Mouse (Mus musculus): ENCODE data around the gene Smtn. TPM values are rescaled to one million over a fixed set of nuclear protein-coding genes. Genes with fewer than 3 reads are reported as not detected.

Smtn gene
- total RNA-seq (2021), result 1 to 10 TPM; 8.2 to 8.9 TPM

GRCm38 (mm10) chr11:3540451-3541085 is at the start of gene Smtn:
Smtn (minus strand) TSS chr11:3540612.
- intact Hi-C loops (cut with DNase I), result no loop called here

GRCm38 (mm10) chr11:3588036-3588672 is 47.7 kb upstream of the Smtn start:
- intact Hi-C loops (cut with DNase I), result no loop called here
- no peak for DNase-seq (ENCODE audit: low spot score in 2 of 2)

More at GRCm38 (mm10) chr11:3540451-3541085, at the start of gene Smtn:
- no peak for DNase-seq (ENCODE audit: low spot score in 2 of 2)

- DNase-seq (ENCODE audit: low spot score in 2 of 2), result no peak
Observed at GRCm38 (mm10) chr11:3587350-3587749, 46.9 kb upstream of the Smtn start.

GRCm38 (mm10) chr11:3585983-3586618 is 45.7 kb upstream of the Smtn start:
- no peak for DNase-seq (ENCODE audit: low spot score in 2 of 2)
- intact Hi-C loops (cut with DNase I), result no loop called here

More at GRCm38 (mm10) chr11:3587350-3587749, 46.9 kb upstream of the Smtn start:
- intact Hi-C loops (cut with DNase I), result no loop called here

- intact Hi-C loops (cut with DNase I), result no loop called here
- DNase-seq (ENCODE audit: low spot score in 2 of 2), result no peak
Observed at GRCm38 (mm10) chr11:3583127-3583526, 42.7 kb upstream of the Smtn start.

GRCm38 (mm10) chr11:3581908-3582307 is 41.5 kb upstream of the Smtn start:
- DNase-seq (ENCODE audit: low spot score in 2 of 2), result no peak
- intact Hi-C loops (cut with DNase I), result no loop called here

DNA sequence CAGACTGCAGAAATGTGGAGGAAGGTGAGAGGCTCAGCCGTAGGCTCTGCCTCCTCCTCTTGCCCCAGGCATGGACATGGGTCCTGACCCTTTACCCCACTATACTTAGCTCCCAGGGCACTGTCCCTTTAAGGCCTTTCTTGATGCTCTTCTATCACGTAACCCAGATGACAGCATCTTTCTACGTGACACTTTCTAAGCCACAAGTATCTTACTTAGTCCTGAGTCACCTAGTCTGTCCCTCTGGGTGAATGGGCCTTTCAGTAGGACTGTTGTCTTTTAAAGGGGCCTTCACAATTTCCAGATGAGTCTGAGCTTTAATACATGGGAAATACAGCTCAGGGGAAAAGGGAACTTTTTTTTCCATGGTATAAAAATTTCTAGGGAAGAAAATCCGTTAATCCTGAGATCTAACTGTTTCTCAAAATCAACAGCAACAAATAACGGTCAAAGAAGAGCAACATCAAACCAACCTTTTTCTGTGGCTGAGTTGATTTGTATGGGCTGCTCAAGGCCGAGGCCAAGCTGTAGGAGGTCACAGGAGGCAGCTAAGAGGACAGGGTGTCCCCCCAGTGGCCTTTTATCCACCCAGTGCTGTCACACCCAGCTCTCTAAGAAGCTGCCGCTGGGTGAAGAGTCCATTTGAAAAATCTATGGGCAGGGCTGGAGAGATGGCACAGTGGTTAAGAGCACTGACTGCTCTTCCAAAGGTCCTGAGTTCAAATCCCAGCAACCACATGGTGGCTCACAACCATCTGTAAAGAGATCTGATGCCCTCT is 40.1 kb upstream of the Smtn start:
- no peak for DNase-seq (ENCODE audit: low spot score in 2 of 2)

DNA sequence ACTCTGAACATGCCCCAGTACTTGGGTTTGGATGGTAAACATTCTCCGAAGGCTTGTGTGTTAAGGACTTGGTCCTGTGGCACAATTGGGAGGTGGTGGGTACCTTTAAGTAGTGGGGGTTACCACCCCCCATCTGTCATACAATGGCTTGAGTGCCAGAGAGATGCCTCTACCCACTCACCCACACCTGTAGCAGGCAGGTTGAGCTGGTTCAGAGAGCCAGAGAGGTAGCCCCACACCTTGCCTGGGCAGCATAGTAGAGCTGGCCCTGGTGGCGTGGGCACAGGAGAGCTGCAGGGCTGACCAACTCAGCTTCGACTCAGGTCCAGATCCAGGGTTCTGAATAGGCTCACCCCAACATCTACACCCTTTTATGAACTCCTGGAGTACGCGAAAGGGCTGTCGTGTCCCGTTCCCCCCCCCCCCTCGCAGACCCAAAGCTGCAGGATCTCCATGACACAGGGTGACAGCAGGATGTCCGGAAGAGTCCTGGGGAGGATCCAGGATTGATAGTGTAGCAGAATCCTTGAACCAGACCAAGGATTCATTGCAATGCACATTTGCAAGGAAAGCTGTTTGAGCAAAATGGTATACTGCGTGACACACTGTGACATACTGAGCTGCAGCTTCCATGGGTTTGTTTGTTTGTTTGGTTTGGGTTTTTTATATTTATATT is 37.8 kb upstream of the Smtn start:
- no peak for DNase-seq (ENCODE audit: low spot score in 2 of 2)
- intact Hi-C loops (cut with DNase I), result no loop called here

More for the DNA sequence above, 40.1 kb upstream of the Smtn start:
- intact Hi-C loops (cut with DNase I), result no loop called here

- intact Hi-C loops (cut with DNase I), result no loop called here
- DNase-seq (ENCODE audit: low spot score in 2 of 2), result no peak
Observed at GRCm38 (mm10) chr11:3575238-3575637, 34.8 kb upstream of the Smtn start.

DNA sequence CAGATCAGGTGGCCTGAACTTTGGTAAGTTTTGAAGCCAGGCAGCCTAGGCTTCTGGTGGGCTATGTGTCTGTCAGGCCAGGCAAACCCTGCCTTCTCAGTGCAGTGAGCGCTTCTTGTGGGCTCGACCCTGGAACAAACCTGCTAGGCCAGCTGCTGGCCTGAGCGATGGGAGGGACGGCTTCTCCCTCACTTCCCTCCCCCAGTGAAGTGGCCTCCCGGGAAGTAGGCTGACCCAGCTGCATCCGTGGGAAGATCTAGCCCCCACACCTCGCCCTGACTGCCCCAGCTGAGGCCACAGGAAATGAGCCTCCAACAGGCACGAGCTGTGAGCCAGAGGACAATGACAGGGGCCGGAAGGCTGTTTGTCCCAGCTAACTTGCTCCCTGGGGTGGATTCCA is 32.7 kb upstream of the Smtn start:
- peak in 1 of 2 experiments; percentile 11 for DNase-seq (ENCODE audit: low spot score in 2 of 2)
- intact Hi-C loops (cut with DNase I), result no loop called here

DNA sequence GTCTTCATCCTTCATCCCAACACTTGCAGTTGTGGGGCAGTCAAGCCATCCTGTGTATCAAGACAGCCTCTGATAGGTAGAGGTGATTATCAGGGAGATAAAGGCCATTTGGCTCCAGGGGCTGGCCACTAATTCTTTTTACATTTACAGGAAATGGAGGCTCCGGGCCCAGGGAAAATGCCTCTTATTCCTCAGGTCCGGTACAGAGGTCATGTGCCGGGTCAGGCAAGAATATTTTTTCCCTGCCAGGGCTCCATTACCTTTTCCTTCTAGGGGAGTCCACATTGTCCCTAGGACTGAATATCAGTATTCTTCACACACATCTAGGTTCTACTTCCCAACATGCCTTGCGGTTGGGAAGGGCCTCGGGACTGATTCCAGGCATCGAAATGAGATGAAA is 31.8 kb upstream of the Smtn start:
- DNase-seq (ENCODE audit: low spot score in 2 of 2), result no peak
- intact Hi-C loops (cut with DNase I), result no loop called here

DNA sequence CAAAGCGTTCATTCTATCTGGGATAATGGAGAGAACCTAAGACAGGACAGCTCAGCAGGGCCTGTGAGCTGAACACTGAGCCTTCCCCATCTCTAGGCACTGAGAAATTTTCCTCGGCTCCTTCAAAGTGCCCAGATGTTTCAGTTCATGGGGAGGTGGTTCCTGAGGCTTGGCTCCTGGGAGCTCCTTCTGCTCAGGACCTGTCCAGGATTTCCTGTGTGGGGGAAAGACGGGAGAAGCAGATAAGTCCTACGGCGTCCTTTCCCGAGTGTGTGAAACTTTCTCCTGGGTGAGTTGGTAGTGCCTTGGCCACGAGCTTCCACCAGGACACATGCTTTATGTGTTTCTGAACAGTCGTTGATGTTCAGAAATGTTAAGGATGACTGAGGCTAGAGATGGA is 29.9 kb upstream of the Smtn start:
- intact Hi-C loops (cut with DNase I), result no loop called here
- no peak for DNase-seq (ENCODE audit: low spot score in 2 of 2)

GRCm38 (mm10) chr11:3567896-3568295 is 27.5 kb upstream of the Smtn start:
- intact Hi-C loops (cut with DNase I), result no loop called here
- DNase-seq (ENCODE audit: low spot score in 2 of 2), result peak; percentile 8 to 10

DNA sequence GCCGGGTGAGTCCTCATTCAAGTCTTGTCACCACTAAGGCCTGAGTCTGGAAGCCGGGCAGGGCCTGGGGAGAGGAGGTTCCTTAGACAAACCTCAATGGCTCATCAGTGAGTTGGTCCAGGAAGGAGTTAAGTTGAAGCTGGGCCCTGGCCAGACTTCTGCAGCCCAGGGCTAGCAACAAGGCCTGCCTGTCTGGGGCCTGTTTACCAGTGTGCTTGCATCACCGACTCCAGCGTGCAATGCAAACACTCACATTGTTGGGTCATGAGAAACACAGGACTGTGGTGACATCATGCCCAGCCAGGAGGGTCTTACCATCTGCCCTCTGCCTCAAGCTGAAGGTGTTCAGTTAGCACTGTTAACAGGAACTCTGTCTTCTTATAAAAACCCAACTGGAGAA is 25.6 kb upstream of the Smtn start:
- no peak for DNase-seq (ENCODE audit: low spot score in 2 of 2)
- intact Hi-C loops (cut with DNase I), result no loop called here

- intact Hi-C loops (cut with DNase I), result no loop called here
Observed at GRCm38 (mm10) chr11:3564451-3564850, 24.0 kb upstream of the Smtn start.

GRCm38 (mm10) chr11:3563853-3564252 is 23.4 kb upstream of the Smtn start:
- intact Hi-C loops (cut with DNase I), result no loop called here
- DNase-seq (ENCODE audit: low spot score in 2 of 2), result no peak

More at GRCm38 (mm10) chr11:3564451-3564850, 24.0 kb upstream of the Smtn start:
- no peak for DNase-seq (ENCODE audit: low spot score in 2 of 2)

DNA sequence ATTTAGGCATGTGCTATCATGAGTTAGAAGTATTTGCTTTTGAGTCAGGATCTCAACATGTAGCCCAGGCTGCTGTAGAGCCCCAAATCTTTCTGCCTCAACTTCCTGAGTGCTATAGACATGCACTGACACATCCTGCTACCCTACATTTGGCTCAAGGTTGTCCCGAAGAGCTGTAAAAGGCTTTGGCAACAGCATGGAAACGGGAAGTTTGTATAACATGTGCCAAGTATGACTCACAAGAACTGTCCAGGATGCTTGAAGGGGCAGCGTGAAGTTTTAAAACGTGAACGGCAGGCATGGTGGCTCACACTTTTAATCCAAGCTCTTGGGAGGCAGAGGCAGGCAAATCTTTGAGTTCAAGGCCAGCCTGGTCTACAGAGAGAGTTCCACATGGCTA is 19.8 kb upstream of the Smtn start:
- intact Hi-C loops (cut with DNase I), result no loop called here
- no peak for DNase-seq (ENCODE audit: low spot score in 2 of 2)

- intact Hi-C loops (cut with DNase I), result no loop called here
- DNase-seq (ENCODE audit: low spot score in 2 of 2), result no peak
Observed at GRCm38 (mm10) chr11:3557852-3558251, 17.4 kb upstream of the Smtn start.

DNA sequence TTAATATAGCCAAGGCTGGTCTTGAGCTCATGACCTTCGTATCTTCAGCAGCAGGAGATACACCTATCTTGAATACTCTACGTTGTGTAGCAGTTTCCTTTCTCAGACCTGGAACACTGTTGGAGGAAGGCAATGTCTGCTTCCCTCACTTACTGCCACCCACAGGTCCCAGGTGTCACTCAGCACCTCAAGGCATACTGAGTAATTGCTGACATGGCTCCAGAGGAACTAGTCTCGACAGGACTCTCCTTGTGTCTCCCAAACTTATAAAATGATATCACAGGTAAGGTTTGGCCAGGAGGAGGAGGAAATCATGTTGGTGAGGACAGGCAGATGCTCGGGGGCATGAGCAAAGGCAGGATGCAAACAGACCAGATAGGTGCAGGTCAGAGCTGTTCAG is 14.6 kb upstream of the Smtn start:
- no peak for DNase-seq (ENCODE audit: low spot score in 2 of 2)
- intact Hi-C loops (cut with DNase I), result no loop called here

- intact Hi-C loops (cut with DNase I), result no loop called here
- no peak for DNase-seq (ENCODE audit: low spot score in 2 of 2)
Observed at GRCm38 (mm10) chr11:3549791-3550190, 9.4 kb upstream of the Smtn start.
